Mouse (Mus musculus): ENCODE data around the gene Crhr2. TPM values are rescaled to one million over a fixed set of nuclear protein-coding genes. Genes with fewer than 3 reads are reported as not detected.

The Crhr2 gene
- not detected in 2 replicates for total RNA-seq (2017)

- ATAC-seq (replicated peaks in 1 of 2; ENCODE audit: insufficient read depth in 1 of 2, low FRiP score in 2 of 2, low TSS enrichment in 1 of 2, low read depth in 1 of 2, poor library complexity in 2 of 2, severe bottlenecking in 2 of 2): no peak
These were observed at the start of gene Crhr2 for GRCm38 (mm10) chr6:55132794-55133193. Gene Crhr2 (minus strand): TSS chr6:55133016.

GRCm38 (mm10) chr6:55179560-55179959, 46.7 kb upstream of the Crhr2 start:
- ATAC-seq (replicated peaks in 1 of 2; ENCODE audit: insufficient read depth in 1 of 2, low FRiP score in 2 of 2, low TSS enrichment in 1 of 2, low read depth in 1 of 2, poor library complexity in 2 of 2, severe bottlenecking in 2 of 2): no peak

- no peak for ATAC-seq (replicated peaks in 1 of 2; ENCODE audit: insufficient read depth in 1 of 2, low FRiP score in 2 of 2, low TSS enrichment in 1 of 2, low read depth in 1 of 2, poor library complexity in 2 of 2, severe bottlenecking in 2 of 2)
These were observed 44.4 kb upstream of the Crhr2 start for GRCm38 (mm10) chr6:55177060-55177732.

- ATAC-seq (replicated peaks in 1 of 2; ENCODE audit: insufficient read depth in 1 of 2, low FRiP score in 2 of 2, low TSS enrichment in 1 of 2, low read depth in 1 of 2, poor library complexity in 2 of 2, severe bottlenecking in 2 of 2): no peak
These were observed 43.1 kb upstream of the Crhr2 start for GRCm38 (mm10) chr6:55175892-55176291.

DNA sequence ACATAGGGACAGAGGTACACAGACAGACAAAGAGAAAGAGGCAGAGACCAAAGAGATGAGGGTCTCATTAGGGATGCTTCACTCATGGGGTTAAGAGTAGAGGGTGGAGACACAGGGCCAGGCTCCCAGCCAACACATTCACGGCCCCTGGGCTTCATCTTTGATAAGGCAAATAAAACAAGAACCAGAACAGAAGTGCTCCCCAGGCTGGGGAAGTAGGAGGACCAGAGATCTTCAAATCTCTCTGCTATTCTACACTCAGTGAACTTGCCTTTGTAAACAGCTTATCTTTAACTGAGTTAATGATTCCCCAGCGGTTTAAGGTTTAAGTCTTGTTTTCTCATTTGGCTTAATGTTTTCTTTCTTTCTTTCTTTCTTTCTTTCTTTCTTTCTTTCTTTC, 42.6 kb upstream of the Crhr2 start:
- no peak for ATAC-seq (replicated peaks in 1 of 2; ENCODE audit: insufficient read depth in 1 of 2, low FRiP score in 2 of 2, low TSS enrichment in 1 of 2, low read depth in 1 of 2, poor library complexity in 2 of 2, severe bottlenecking in 2 of 2)

- ATAC-seq (replicated peaks in 1 of 2; ENCODE audit: insufficient read depth in 1 of 2, low FRiP score in 2 of 2, low TSS enrichment in 1 of 2, low read depth in 1 of 2, poor library complexity in 2 of 2, severe bottlenecking in 2 of 2): no peak
These were observed 41.9 kb upstream of the Crhr2 start, which contains the start of gene Inmt for GRCm38 (mm10) chr6:55174741-55175181. Gene Inmt (minus strand): TSS chr6:55175043.

GRCm38 (mm10) chr6:55173941-55174349, 41.1 kb upstream of the Crhr2 start:
- no peak for ATAC-seq (replicated peaks in 1 of 2; ENCODE audit: insufficient read depth in 1 of 2, low FRiP score in 2 of 2, low TSS enrichment in 1 of 2, low read depth in 1 of 2, poor library complexity in 2 of 2, severe bottlenecking in 2 of 2)

- no peak for ATAC-seq (replicated peaks in 1 of 2; ENCODE audit: insufficient read depth in 1 of 2, low FRiP score in 2 of 2, low TSS enrichment in 1 of 2, low read depth in 1 of 2, poor library complexity in 2 of 2, severe bottlenecking in 2 of 2)
These were observed 40.4 kb upstream of the Crhr2 start for GRCm38 (mm10) chr6:55173171-55173570.

DNA sequence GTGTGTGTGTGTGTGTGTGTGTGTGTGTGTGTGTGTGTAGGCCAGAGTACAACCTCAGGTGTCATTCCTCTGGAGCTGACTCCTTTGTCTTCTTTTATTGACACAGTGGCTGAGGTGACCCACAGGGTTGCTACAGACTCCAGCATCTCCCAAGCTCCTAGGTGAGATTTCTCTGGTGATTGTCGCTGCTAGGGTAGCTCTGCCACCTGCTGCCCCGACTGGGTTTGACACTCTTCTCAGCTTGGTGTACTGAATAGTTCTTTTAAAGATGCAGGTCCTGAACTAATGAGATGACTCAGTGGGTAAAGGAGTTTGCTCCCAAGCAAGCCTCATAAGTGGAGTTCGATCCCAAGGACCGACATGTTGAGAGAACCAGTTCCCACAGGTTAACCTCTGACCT, 38.8 kb upstream of the Crhr2 start:
- ATAC-seq (replicated peaks in 1 of 2; ENCODE audit: insufficient read depth in 1 of 2, low FRiP score in 2 of 2, low TSS enrichment in 1 of 2, low read depth in 1 of 2, poor library complexity in 2 of 2, severe bottlenecking in 2 of 2): no peak

DNA sequence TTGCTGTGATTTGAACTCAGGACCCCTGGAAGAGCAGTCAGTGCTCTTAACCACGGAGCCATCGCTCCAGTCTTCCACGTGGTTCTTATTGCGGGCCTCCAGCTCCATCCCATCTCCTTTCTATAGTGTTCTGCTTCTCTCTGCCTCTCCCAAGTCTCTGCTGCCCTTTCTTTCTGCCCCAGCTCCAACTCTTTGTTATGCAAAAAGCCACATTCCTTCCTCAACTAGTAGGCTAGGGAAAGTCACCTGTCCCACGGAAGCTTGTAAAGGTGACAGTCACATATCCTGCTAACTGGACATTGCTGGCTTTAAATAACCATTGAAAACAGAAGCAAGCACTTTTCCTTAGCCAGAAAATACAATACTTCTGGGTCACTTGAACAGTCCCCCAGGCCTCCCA, 37.0 kb upstream of the Crhr2 start:
- ATAC-seq (replicated peaks in 1 of 2; ENCODE audit: insufficient read depth in 1 of 2, low FRiP score in 2 of 2, low TSS enrichment in 1 of 2, low read depth in 1 of 2, poor library complexity in 2 of 2, severe bottlenecking in 2 of 2): no peak

DNA sequence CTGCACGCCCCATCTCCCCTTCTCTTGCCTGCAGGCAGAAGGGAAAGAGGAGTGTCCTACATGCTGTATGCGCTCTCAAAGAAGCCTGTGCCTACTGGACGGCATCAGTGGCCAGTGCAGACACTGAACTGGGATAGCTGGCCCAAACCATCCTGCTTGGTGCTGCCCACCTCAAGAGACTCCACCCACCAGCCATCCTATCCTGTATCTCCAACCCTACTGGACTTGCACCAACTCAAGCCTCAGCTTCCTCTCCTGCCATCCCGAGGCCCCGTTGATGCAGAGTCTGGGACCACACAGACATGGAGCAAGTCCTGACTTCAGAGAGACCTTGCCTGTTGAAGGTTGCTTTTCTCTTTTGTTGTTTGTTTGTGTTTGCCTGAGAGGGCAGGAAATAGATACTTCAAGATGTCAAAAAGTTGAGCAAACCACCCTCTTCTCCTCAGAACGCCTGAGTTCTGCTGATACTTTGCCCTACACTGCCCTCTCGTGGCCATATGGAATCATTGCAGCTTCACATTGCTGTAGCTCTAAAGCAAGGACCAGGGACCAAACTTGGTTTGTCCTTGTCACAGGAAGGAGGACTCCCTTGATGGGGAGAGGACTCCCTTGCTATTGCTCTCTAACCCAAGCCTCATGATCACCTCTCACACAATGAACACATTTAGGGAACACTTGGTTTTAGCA, 34.1 kb upstream of the Crhr2 start:
- ATAC-seq (replicated peaks in 1 of 2; ENCODE audit: insufficient read depth in 1 of 2, low FRiP score in 2 of 2, low TSS enrichment in 1 of 2, low read depth in 1 of 2, poor library complexity in 2 of 2, severe bottlenecking in 2 of 2): peak; percentile 66 to 85

DNA sequence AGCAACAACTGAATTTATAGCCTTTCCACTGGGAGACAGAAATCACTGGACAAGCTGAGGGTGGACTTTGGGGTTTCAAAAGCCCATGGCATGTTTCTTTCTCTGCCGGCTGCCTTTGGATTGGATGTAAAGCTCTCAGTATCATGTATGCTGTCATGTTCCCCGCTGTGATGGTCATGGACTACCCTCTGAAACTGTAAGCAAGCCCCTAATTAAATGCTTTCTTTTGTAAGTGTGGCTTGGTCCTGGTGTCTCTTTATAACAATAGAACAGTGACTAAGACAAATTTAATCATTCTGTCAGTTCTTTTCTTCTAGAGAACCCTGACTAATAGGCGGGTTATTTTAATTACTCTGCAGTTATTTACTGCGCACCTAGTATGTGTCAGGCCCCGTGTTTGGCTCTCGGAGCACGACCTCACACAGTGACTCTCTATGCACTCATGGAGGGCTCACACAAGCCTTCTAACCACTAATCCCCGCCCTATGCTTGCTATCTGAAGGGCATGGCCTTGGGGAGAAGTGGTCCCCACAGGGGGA, 30.3 kb upstream of the Crhr2 start:
- no peak for ATAC-seq (replicated peaks in 1 of 2; ENCODE audit: insufficient read depth in 1 of 2, low FRiP score in 2 of 2, low TSS enrichment in 1 of 2, low read depth in 1 of 2, poor library complexity in 2 of 2, severe bottlenecking in 2 of 2)

- ATAC-seq (replicated peaks in 1 of 2; ENCODE audit: insufficient read depth in 1 of 2, low FRiP score in 2 of 2, low TSS enrichment in 1 of 2, low read depth in 1 of 2, poor library complexity in 2 of 2, severe bottlenecking in 2 of 2): 0 out of 4 replicates have a peak, but pooled peaks of 1 of the 2 experiments have one; percentile 34
These were observed 28.5 kb upstream of the Crhr2 start for GRCm38 (mm10) chr6:55161311-55161761.

- no peak for ATAC-seq (replicated peaks in 1 of 2; ENCODE audit: insufficient read depth in 1 of 2, low FRiP score in 2 of 2, low TSS enrichment in 1 of 2, low read depth in 1 of 2, poor library complexity in 2 of 2, severe bottlenecking in 2 of 2)
These were observed 26.4 kb upstream of the Crhr2 start for GRCm38 (mm10) chr6:55159256-55159655.

GRCm38 (mm10) chr6:55152226-55152625, 19.4 kb upstream of the Crhr2 start:
- no peak for ATAC-seq (replicated peaks in 1 of 2; ENCODE audit: insufficient read depth in 1 of 2, low FRiP score in 2 of 2, low TSS enrichment in 1 of 2, low read depth in 1 of 2, poor library complexity in 2 of 2, severe bottlenecking in 2 of 2)

DNA sequence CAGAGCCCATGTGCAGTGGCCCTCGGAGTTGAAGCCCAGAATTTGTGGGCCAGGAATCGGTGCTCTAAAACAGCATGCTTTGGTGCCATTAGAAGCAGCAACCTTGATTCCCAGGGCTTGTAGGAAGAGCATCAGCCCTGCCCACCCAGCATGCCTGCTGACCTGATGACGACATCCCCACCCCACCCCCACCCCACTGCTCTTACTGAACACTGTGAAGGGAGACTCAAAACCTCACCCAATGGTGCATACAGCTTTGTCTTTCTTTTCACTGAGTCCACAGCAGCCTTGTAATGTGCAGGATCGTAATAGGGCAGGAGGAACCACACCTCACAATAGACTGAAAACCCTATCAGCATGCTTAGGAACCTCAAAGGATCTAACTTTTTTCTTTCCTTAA, 13.3 kb upstream of the Crhr2 start:
- no peak for ATAC-seq (replicated peaks in 1 of 2; ENCODE audit: insufficient read depth in 1 of 2, low FRiP score in 2 of 2, low TSS enrichment in 1 of 2, low read depth in 1 of 2, poor library complexity in 2 of 2, severe bottlenecking in 2 of 2)

- ATAC-seq (replicated peaks in 1 of 2; ENCODE audit: insufficient read depth in 1 of 2, low FRiP score in 2 of 2, low TSS enrichment in 1 of 2, low read depth in 1 of 2, poor library complexity in 2 of 2, severe bottlenecking in 2 of 2): no peak
These were observed 12.5 kb upstream of the Crhr2 start for GRCm38 (mm10) chr6:55145285-55145684.

- ATAC-seq (replicated peaks in 1 of 2; ENCODE audit: insufficient read depth in 1 of 2, low FRiP score in 2 of 2, low TSS enrichment in 1 of 2, low read depth in 1 of 2, poor library complexity in 2 of 2, severe bottlenecking in 2 of 2): no peak
These were observed 5.5 kb upstream of the Crhr2 start for GRCm38 (mm10) chr6:55138343-55138742.

Measured in hematopoietic stem cell, adult 5-6 weeks (primary cell).